Mouse (Mus musculus): ENCODE data around the gene Xxylt1.

DNA sequence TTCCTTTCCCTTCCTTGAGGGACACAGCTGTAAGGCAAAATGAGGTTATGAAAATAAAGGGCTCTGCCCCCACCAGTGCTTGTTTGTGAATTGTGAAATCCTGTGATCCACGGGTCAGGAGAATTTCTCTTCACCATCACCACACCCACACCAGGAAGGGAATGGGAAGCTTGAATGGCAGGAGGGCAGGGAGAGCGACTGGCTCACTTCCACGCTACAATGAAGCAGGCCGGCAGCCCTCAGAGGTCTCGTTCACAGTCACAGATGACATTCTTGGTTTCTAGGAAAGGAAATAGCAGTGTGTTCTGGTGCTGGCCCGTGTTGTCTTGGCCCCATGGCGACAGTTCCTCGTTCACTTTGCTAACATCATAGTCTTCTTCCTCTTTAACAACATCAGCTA, 136.3 kb downstream of the Xxylt1 start:
- no peak for TF ChIP-seq CTCF (IDR thresholded peaks at IDR 0.05)
- TF ChIP-seq EP300 (IDR thresholded peaks at IDR 0.05): no peak

Data from lung, postnatal 0 days (tissue).